Mouse (Mus musculus) heart, embryonic 11.5 days (tissue): ENCODE results near the gene Crybb1. TPM values are rescaled to one million over a fixed set of nuclear protein-coding genes. Genes with fewer than 3 reads are reported as not detected.

Source experiments
- ATAC-seq: fragments of 200-750 bp; cut with Nextera tagmentation; replicated peaks from 2 replicates; pipeline ENCODE4 v1.8.0; 2017; ENCODE audit warnings: moderate library complexity; ENCODE audit not compliant: insufficient number of reproducible peaks, low FRiP score, low TSS enrichment
- H3K27ac ChIP-seq: fragments of 300-500 bp; sonication (generic); 2 replicates; pipeline ENCODE4 v1.5.1; 2014; ENCODE audit warnings: mild to moderate bottlenecking, low read depth, low read length
- H3K27me3 ChIP-seq: fragments of 300-500 bp; sonication (generic); 2 replicates; pipeline ENCODE4 v1.6.1; 2014; ENCODE audit warnings: mild to moderate bottlenecking, low read length, mixed read lengths; ENCODE audit not compliant: control insufficient read depth, insufficient read depth
- H3K36me3 ChIP-seq: fragments of 300-500 bp; sonication (generic); 2 replicates; pipeline ENCODE4 v1.6.1; 2014; ENCODE audit warnings: mild to moderate bottlenecking, low read length, moderate library complexity, mixed read lengths; ENCODE audit not compliant: control insufficient read depth, insufficient read depth
- H3K4me1 ChIP-seq: fragments of 300-500 bp; sonication (generic); 2 replicates; pipeline ENCODE4 v1.6.1; 2014; ENCODE audit warnings: low read length; ENCODE audit not compliant: control insufficient read depth, insufficient read depth
- H3K4me2 ChIP-seq: fragments of 300-500 bp; sonication (generic); 2 replicates; pipeline ENCODE4 v1.6.1; 2014; ENCODE audit warnings: mild to moderate bottlenecking, moderate library complexity
- H3K4me3 ChIP-seq: fragments of 300-500 bp; sonication (generic); 2 replicates; pipeline ENCODE4 v1.5.1; 2014; ENCODE audit warnings: low read depth, low read length
- H3K9ac ChIP-seq: fragments of 300-500 bp; sonication (generic); 2 replicates; pipeline ENCODE4 v1.6.1; 2014; ENCODE audit warnings: mild to moderate bottlenecking, low read depth, low read length, moderate library complexity
- H3K9me3 ChIP-seq: fragments of 300-500 bp; sonication (generic); replicated peaks from 2 replicates; pipeline ENCODE4 v1.6.1; 2016; ENCODE audit warnings: low read length; ENCODE audit not compliant: control insufficient read depth
- WGBS: fragments of 180-500 bp; shearing (Covaris S2); extraction: QIAGEN DNeasy Blood & Tissue Kit; methylation state at CpG from one replicate; pipeline ENCODE4 v1.1.7; 2014; ENCODE audit not compliant: insufficient replicate concordance; 5-methylcytosine and 5-hydroxymethylcytosine counted together
- polyA plus RNA-seq: library from polyadenylated mRNA; unstranded; fragments of >200 nt; fragmentation: Nextera tagmentation; extraction: Ambion mirVana; gene quantifications from 2 replicates; pipeline ENCODE4 v1.2.1, GENCODE M21; 2014

The Crybb1 gene
- polyA plus RNA-seq, 1 experiment from 2014 or later: not detected

DNA sequence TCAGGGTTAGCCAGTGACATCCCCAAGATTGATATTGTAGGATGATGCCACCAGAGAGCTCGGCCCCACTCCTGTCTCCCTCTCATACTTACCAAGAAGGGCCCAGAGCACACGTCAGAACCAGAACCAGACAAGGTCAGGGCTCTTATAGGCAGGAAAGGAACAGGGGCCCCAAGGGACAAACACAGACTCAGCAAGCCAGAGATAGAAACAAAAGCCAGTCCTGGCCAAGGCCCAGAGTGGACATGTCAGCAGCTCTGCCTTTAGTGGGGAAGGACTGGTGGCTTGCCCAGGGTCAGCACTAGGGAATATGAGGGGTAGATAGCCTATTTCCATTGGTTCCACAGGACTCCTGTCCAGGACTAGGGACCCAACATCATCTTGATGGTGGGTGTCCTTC, 3.2 kb upstream of the Crybb1 start, which contains the start of gene Cryba4:
Gene Cryba4, minus strand, starts transcription at position 119 of the 400 bp plus-strand sequence.
- H3K27ac ChIP-seq: no peak within 1 kb of the TSS
- no peak within 1 kb of the TSS for H3K4me3 ChIP-seq
- H3K4me2 ChIP-seq: no peak within 1 kb of the TSS
- H3K36me3 ChIP-seq: no peaks in the 10 kb centered on the region
- H3K9ac ChIP-seq: no peak within 1 kb of the TSS
- no peaks in the 10 kb centered on the region for H3K9me3 ChIP-seq
- ATAC-seq: no peak
- 0 out of 2 replicates have a peak, but pooled peaks cover 5% of the 10 kb centered on the region for H3K4me1 ChIP-seq
- WGBS: 37% methylated on average over 2 of the region's 2 CpGs
- H3K27me3 ChIP-seq: 0 out of 2 replicates have a peak, but pooled peaks cover 3% of the 10 kb centered on the region

DNA sequence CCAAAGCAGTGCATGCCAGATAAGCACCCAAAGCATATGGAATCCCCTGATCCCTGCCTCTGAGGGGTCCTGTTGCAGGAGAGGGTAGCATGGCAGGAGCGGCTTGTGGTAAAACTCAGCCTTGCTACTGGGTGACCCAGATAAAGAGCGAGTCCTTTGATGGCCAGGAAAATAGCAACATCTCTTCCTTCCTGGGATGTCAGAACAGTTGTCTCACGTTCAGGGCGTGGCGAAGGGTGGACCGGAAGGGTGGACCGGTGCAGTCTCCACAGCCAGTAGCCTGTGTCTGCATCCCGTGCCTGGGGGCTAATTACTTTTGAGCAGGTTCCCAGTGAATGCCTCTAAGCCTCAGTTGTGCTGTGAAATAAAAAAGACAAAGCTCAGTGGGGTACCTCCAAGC, 2.4 kb upstream of the Crybb1 start:
- 44% methylated on average over 8 of the region's 8 CpGs for WGBS
- Histone ChIP-seq H3K27ac (no peak overlapping the region), H3K4me3 (no peak overlapping the region), H3K4me2 (no peak overlapping the region), H3K9me3 (no peaks in the 10 kb centered on the region), H3K9ac (no peak overlapping the region), H3K4me1 (0 out of 2 replicates have a peak, but pooled peaks cover 5% of the 10 kb centered on the region), H3K27me3 (no peaks in the 10 kb centered on the region), H3K36me3 (no peaks in the 10 kb centered on the region)
- no peak for ATAC-seq

DNA sequence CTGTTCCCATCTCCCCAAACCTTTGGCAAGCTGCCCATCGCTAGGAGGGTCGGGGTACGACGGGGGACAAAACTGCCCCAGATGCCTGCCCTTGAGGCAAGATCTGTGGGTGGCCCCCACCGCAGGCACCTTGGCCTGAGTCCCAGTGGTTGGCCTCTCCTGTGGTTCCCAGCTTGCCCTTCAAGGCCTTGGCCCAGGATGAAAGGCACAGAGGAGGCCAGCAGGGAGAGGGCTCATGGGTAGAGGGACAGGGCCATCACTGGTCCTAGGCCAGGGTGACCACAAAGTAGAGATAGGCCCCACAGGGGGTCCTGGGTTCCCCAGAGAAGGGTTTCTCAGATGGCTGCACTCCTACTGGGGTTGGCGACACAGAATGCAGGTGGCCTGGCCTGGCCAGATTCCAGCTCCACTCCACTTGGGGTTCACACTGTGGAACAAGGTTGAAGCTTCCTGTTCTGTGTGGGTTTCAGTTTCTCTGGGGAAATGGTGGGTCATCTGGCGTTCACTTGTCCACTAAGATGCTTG, 1.3 kb upstream of the Crybb1 start:
- Histone ChIP-seq H3K9me3 (no peaks in the 10 kb centered on the region), H3K36me3 (no peaks in the 10 kb centered on the region), H3K27ac (no peak overlapping the region), H3K9ac (no peak overlapping the region), H3K27me3 (no peaks in the 10 kb centered on the region), H3K4me3 (no peak overlapping the region), H3K4me2 (no peak overlapping the region), H3K4me1 (0 out of 2 replicates have a peak, but pooled peaks cover 5% of the 10 kb centered on the region)
- no peak for ATAC-seq
- WGBS: 76% methylated on average over 7 of the region's 7 CpGs

DNA sequence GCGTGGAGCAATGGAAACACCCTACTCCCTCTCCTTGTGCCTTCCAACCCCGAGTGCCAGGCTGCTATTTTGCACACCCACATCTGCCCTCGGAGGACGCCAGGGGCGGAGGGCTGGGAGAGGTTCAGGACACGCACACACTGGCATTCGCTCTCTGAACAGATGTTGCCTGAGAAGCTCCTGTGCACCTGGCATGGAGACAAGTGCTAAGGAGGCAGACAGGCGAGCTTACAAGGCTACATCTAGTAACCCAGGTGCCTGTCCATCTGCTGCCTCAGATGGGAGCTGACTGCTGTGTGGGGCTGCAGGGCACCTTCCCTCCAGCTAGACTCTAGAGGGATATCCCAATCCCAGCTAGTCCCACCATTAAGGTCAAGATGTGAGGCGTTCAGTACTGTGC, 842 bp downstream of the Crybb1 start:
- ATAC-seq: no peak
- Histone ChIP-seq H3K9ac (no peak overlapping the region), H3K27me3 (no peaks in the 10 kb centered on the region), H3K4me1 (0 out of 2 replicates have a peak, but pooled peaks cover 5% of the 10 kb centered on the region), H3K4me3 (no peak overlapping the region), H3K9me3 (no peaks in the 10 kb centered on the region), H3K4me2 (no peak overlapping the region), H3K36me3 (no peaks in the 10 kb centered on the region), H3K27ac (no peak overlapping the region)
- WGBS: 76% methylated on average over 9 of the region's 9 CpGs

DNA sequence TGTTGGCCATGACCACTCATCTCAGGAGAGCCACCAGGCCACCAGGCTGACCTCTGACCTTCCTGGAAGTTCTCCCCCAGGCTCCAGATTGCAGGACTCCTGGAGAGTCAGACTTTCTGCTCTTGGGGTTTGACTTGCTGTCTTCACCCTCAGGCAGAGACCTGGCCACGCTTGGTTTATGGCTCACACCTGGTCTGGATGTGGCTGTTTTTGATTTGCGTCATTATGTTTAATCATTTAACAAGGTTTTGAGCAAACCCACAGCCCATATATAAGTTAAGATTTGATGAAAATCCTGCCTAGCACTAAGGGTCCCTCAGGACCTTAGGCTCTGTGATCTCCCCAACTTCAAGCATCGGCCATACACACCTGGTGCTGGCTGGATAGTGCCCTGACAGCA, 2.3 kb downstream of the Crybb1 start:
- Histone ChIP-seq H3K9me3 (no peaks in the 10 kb centered on the region), H3K36me3 (no peaks in the 10 kb centered on the region), H3K4me2 (no peak overlapping the region), H3K4me1 (0 out of 2 replicates have a peak, but pooled peaks cover 1% of the 10 kb centered on the region), H3K4me3 (no peak overlapping the region), H3K27ac (no peak overlapping the region), H3K9ac (no peak overlapping the region), H3K27me3 (0 out of 2 replicates have a peak, but pooled peaks cover 2% of the 10 kb centered on the region)
- no peak for ATAC-seq
- WGBS: 71% methylated on average over 3 of the region's 3 CpGs

DNA sequence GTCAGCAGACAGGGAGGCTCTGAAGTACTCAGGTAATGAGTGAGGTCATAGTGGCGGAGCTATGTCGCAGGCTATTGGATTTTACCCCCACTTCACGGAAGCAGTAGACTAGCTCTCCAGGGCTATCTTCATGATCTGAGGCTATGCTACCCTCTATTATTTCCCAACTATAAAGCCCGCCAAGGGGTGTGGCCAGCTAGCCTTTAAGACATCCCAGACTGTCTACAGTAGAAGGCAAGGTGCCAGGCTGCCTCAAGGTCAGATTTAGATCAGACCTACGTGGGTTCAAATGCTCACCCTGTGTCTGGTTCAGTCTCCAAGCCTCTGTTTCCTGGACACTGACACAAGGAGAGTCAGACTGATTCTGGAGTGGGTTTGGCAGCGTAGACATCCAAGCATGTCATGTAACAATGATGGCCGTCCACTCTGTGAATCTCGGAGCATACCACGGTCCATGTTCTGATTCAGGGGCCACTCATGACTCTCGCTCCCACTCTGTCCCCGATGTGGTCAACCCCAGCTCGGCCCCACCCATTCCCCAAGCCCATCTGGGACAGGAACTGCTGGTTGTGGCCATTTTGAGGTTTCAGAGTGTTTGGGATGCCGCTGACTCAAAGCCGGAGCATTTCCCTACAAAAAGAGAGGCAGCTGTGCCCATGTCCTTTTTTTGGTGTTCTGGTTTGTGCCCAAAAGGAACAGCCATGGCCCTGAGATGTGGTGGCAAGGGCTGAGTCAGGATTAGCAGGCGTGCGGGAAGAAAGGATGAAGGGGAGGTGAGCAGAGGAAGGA, 4.4 kb downstream of the Crybb1 start:
- Histone ChIP-seq H3K4me2 (no peak overlapping the region), H3K27ac (no peak overlapping the region), H3K9me3 (no peaks in the 10 kb centered on the region), H3K4me1 (no peaks in the 10 kb centered on the region), H3K4me3 (no peak overlapping the region), H3K27me3 (0 out of 2 replicates have a peak, but pooled peaks cover 2% of the 10 kb centered on the region), H3K9ac (no peak overlapping the region), H3K36me3 (no peaks in the 10 kb centered on the region)
- WGBS: 81% methylated on average over 16 of the region's 16 CpGs
- ATAC-seq: no peak

DNA sequence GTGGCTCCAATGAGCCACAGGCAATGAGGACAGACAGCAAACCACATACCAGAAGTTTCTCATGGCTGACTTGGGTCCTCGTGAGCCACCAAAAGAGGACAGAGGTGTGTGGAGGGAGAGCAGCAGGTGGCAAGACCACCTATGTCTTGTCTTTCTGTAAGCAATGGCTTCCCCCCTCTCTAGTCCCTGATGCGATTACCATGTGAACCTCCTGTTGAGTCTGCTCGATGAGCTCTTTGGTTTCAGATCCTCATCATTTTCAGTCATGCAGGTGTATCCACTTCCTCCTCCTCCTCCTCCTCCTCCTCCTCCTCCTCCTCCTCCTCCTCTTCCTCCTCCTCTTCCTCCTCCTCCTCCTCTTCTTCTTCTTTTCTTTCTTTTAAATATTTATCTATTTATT, 5.2 kb downstream of the Crybb1 start:
- Histone ChIP-seq H3K9ac (no peak overlapping the region), H3K9me3 (no peaks in the 10 kb centered on the region), H3K27me3 (0 out of 2 replicates have a peak, but pooled peaks cover 2% of the 10 kb centered on the region), H3K4me3 (no peak overlapping the region), H3K36me3 (no peaks in the 10 kb centered on the region), H3K27ac (no peak overlapping the region), H3K4me2 (no peak overlapping the region), H3K4me1 (no peaks in the 10 kb centered on the region; the same call in 1 of the 2 replicates)
- WGBS: 69% methylated on average over 3 of the region's 3 CpGs
- no peak for ATAC-seq

DNA sequence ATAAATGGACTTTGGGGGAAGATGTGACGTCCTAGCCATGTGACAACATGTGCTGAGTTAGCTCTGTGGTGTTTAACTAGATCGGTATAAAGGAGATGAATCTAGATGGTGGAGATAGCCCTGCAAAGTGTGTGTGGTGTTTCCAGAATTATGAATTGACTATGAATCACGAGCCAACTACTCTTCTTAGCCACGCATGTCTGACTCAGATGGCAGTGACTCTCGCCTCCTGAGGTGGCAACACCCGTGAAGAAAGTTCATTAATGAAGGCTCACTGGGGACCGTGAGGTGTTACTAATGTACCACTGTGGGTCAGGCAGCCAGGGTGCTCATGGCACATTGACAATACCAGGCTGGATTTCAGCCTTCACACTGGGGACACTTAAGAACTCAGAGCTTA, 8.5 kb downstream of the Crybb1 start:
- H3K4me1 ChIP-seq: no peaks in the 10 kb centered on the region; the same call in 1 of the 2 replicates
- no peak overlapping the region for H3K4me2 ChIP-seq
- no peaks in the 10 kb centered on the region for H3K36me3 ChIP-seq
- 80% methylated on average over 7 of the region's 7 CpGs for WGBS
- H3K9ac ChIP-seq: no peak overlapping the region
- no peaks in the 10 kb centered on the region for H3K9me3 ChIP-seq
- peaks cover 25% of the 10 kb centered on the region for H3K27me3 ChIP-seq
- H3K27ac ChIP-seq: no peak overlapping the region
- H3K4me3 ChIP-seq: no peak overlapping the region
- ATAC-seq: no peak
